In the genomic region with DNA sequence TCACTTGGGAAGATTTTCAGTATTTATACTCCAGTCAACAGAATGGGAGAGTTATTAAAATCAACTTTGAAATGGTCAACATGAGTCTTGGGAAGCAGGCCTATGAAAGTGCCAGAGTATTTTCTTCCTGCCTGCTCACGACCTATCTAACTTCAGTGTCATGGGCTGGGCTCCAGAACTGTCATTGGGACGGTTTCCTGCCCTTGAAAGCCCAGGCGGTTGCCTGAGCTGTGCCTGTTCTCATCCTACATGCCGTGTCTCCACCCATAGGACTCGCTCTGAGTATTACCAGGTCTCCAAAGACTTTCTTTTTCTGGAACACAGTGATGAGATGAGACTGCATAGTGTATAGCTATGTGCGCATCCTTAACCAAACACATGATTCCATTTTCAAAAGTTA, we compare ENCODE assay signal across 33 mouse cellular contexts. TPM values are rescaled to one million over a fixed set of nuclear protein-coding genes. Genes with fewer than 3 reads are reported as not detected.
A peak's percentile ranks its signal among the peaks of the same experiment; 100 is the strongest.
DNase-seq lines count a peak whose midpoint lies in the region; ATAC-seq lines count a peak whose summit lies in the region.
"Had no signal": no experiment of that assay in that cellular context is flagged by ENCODE, and none has a peak within 500 bp of the region (broad histone marks: within the 10 kb centered on the region; RNA-seq: fewer than 3 reads in every experiment).

No protein-coding gene starts in this region.

- no peak overlapping the region for H3K9ac ChIP-seq in hindbrain, embryonic 12.5 days
- H3K9ac ChIP-seq: embryonic facial prominence, embryonic 15.5 days; forebrain, embryonic 12.5 days; forebrain, postnatal 0 days; hindbrain, embryonic 13.5 days; liver, embryonic 12.5 days; liver, postnatal 0 days; midbrain, embryonic 13.5 days had no signal

- WGBS in hindbrain, embryonic 12.5 days: 79% methylated on average over 6 of the region's 6 CpGs

- H3K4me2 ChIP-seq in hindbrain, embryonic 12.5 days (replicated peaks): no peak overlapping the region
- H3K4me2 ChIP-seq: embryonic facial prominence, embryonic 15.5 days; forebrain, embryonic 12.5 days; heart, embryonic 11.5 days; hindbrain, embryonic 13.5 days; liver, embryonic 12.5 days; midbrain, embryonic 13.5 days had no signal

- H3K27me3 ChIP-seq in hindbrain, embryonic 12.5 days: no peaks in the 10 kb centered on the region
- H3K27me3 ChIP-seq: embryonic facial prominence, embryonic 15.5 days; forebrain, embryonic 12.5 days; hindbrain, embryonic 13.5 days; liver, embryonic 12.5 days; midbrain, embryonic 13.5 days; Patski had no signal

- DNase-seq in heart, adult 11 months: peak; percentile 75
- no peak for DNase-seq in heart, adult 9 months (ENCODE audit: low spot score in 2 of 2)
- DNase-seq in kidney, postnatal 10 days: peak; percentile 46
- DNase-seq in kidney, adult 8-10 months: no peak
- DNase-seq in adrenal gland, postnatal 25 days: peak; percentile 17
- DNase-seq in left cerebral cortex, adult 18-20 months (ENCODE audit: low spot score in 2 of 2): no peak
- DNase-seq: cerebellum, adult 18-20 months; cerebellum, postnatal 14 days; forebrain, postnatal 0 days; heart, postnatal 36 days; left cerebral cortex, postnatal 4 days; liver, postnatal 0 days; thymus, adult 2 months; thymus, postnatal 36 days had no signal

- no peak overlapping the region for H3K4me3 ChIP-seq in hindbrain, embryonic 12.5 days
- H3K4me3 ChIP-seq: embryonic facial prominence, embryonic 10.5 days; embryonic facial prominence, embryonic 15.5 days; forebrain, embryonic 12.5 days; hindbrain, embryonic 13.5 days; layer of hippocampus, adult 2 months; liver, embryonic 12.5 days; midbrain, embryonic 13.5 days had no signal

- ATAC-seq in hindbrain, embryonic 12.5 days (ENCODE audit: low FRiP score): no peak
- ATAC-seq: forebrain, postnatal 0 days; intestine, postnatal 0 days; liver, embryonic 12.5 days; liver, postnatal 0 days; lung, postnatal 0 days; midbrain, embryonic 13.5 days had no signal

- H3K9me3 ChIP-seq in hindbrain, embryonic 12.5 days (replicated peaks): no peaks in the 10 kb centered on the region
- H3K9me3 ChIP-seq: embryonic facial prominence, embryonic 10.5 days; embryonic facial prominence, embryonic 15.5 days; forebrain, embryonic 12.5 days; hindbrain, embryonic 13.5 days; liver, embryonic 12.5 days; midbrain, embryonic 13.5 days had no signal

- no peaks in the 10 kb centered on the region for H3K36me3 ChIP-seq in hindbrain, embryonic 12.5 days
- H3K36me3 ChIP-seq: embryonic facial prominence, embryonic 10.5 days; embryonic facial prominence, embryonic 15.5 days; forebrain, embryonic 12.5 days; hindbrain, embryonic 13.5 days; liver, embryonic 12.5 days; midbrain, embryonic 13.5 days had no signal

- no peak overlapping the region for H3K27ac ChIP-seq in hindbrain, embryonic 12.5 days
- H3K27ac ChIP-seq: embryonic facial prominence, embryonic 10.5 days; embryonic facial prominence, embryonic 15.5 days; forebrain, embryonic 12.5 days; hindbrain, embryonic 13.5 days; layer of hippocampus, adult 2 months; liver, embryonic 12.5 days; macrophage; midbrain, embryonic 13.5 days had no signal

- H3K4me1 ChIP-seq in hindbrain, embryonic 12.5 days: no peaks in the 10 kb centered on the region
- H3K4me1 ChIP-seq: embryonic facial prominence, embryonic 15.5 days; forebrain, embryonic 12.5 days; hindbrain, embryonic 13.5 days; midbrain, embryonic 13.5 days had no signal

RNA-seq across cellular contexts. Expression of a gene that starts 30.5 kb away (rescaled TPM):
- total RNA-seq in adrenal gland, postnatal 25 days (2021): 32.9 and 35.5 TPM in 2 replicates
- polyA plus RNA-seq in hindbrain, embryonic 12.5 days (2016; fragmentation: Nextera tagmentation; extraction: Ambion mirVana): 77.1 and 82.5 TPM in 2 replicates
- total RNA-seq in left cerebral cortex, adult 18-20 months (2021): 10 to 100 TPM; 34.6 to 36.0 TPM

RNA-seq across cellular contexts. Expression of a gene that starts 44.8 kb away (rescaled TPM):
- 377 and 397 TPM in 2 replicates for total RNA-seq in adrenal gland, postnatal 25 days (2021)
- 469 and 495 TPM in 2 replicates for polyA plus RNA-seq in hindbrain, embryonic 12.5 days (2016; fragmentation: Nextera tagmentation; extraction: Ambion mirVana)
- total RNA-seq in left cerebral cortex, adult 18-20 months (2021): 100 to 1,000 TPM; 238 to 245 TPM

RNA-seq across cellular contexts. Expression of a gene that starts 45.4 kb away (rescaled TPM):
- total RNA-seq in adrenal gland, postnatal 25 days (2021): 1.2 TPM in 1 of 2 replicates, not detected in the other
- not detected in 2 replicates for polyA plus RNA-seq in hindbrain, embryonic 12.5 days (2016; fragmentation: Nextera tagmentation; extraction: Ambion mirVana)
- total RNA-seq in left cerebral cortex, adult 18-20 months (2021): 1 to 10 TPM in 1 of 2 experiments, under 1 TPM in 1; 0.21 to 1.3 TPM
- total RNA-seq: forebrain, postnatal 0 days; gastrocnemius, adult 8-10 months; layer of hippocampus, adult 2 months; megakaryocyte-erythroid progenitor cell, adult 5-6 weeks; MEL had no signal
- polyA plus RNA-seq: brain, embryonic 14.5 days; embryonic facial prominence, embryonic 10.5 days; embryonic facial prominence, embryonic 15.5 days; forebrain, postnatal 0 days; heart, embryonic 16.5 days; intestine, postnatal 0 days; liver, postnatal 0 days; neural tube, embryonic 14.5 days; Patski; thymus, adult 2 months had no signal

Comparison
In these comparisons a context has a peak if more than half of its experiments do, and no peak if none do; other contexts are left out.
1. DNase-seq: peak in heart, adult 11 months (single experiment), kidney, postnatal 10 days (single experiment) and adrenal gland, postnatal 25 days (single experiment); none in heart, adult 9 months (0 of 2), kidney, adult 8-10 months (0 of 2) and left cerebral cortex, adult 18-20 months (0 of 2).